Mouse (Mus musculus) embryonic facial prominence, embryonic 13.5 days (tissue): ENCODE data around the gene Zfp507. TPM values are rescaled to one million over a fixed set of nuclear protein-coding genes. Genes with fewer than 3 reads are reported as not detected.

Source experiments
- ATAC-seq: fragments of 200-750 bp; cut with Nextera tagmentation; 2 replicates; pipeline ENCODE4 v1.8.0; 2017; ENCODE audit warnings: low read depth; ENCODE audit not compliant: insufficient number of reproducible peaks, insufficient read depth, low FRiP score, low TSS enrichment
- H3K27ac ChIP-seq: fragments of 300-500 bp; sonication (generic); 2 replicates; pipeline ENCODE4 v1.5.1; 2015; ENCODE audit warnings: moderate library complexity, mild to moderate bottlenecking, inconsistent platforms
- H3K27me3 ChIP-seq: fragments of 300-500 bp; sonication (generic); 2 replicates; pipeline ENCODE4 v1.6.1; 2015; ENCODE audit warnings: mild to moderate bottlenecking, inconsistent platforms
- H3K36me3 ChIP-seq: fragments of 300-500 bp; sonication (generic); 2 replicates; pipeline ENCODE4 v1.6.1; 2015; ENCODE audit warnings: mild to moderate bottlenecking, inconsistent platforms
- H3K4me1 ChIP-seq: fragments of 300-500 bp; sonication (generic); 2 replicates; pipeline ENCODE4 v1.6.1; 2015; ENCODE audit warnings: inconsistent platforms
- H3K4me2 ChIP-seq: fragments of 300-500 bp; sonication (generic); 2 replicates; pipeline ENCODE4 v1.6.1; 2015; ENCODE audit warnings: moderate library complexity, mild to moderate bottlenecking, inconsistent platforms
- H3K4me3 ChIP-seq: fragments of 300-500 bp; sonication (generic); 2 replicates; pipeline ENCODE4 v1.5.1; 2015; ENCODE audit warnings: mild to moderate bottlenecking, inconsistent platforms
- H3K9ac ChIP-seq: fragments of 300-500 bp; sonication (generic); 2 replicates; pipeline ENCODE4 v1.6.1; 2015; ENCODE audit warnings: mild to moderate bottlenecking, inconsistent platforms
- H3K9me3 ChIP-seq: fragments of 300-500 bp; sonication (generic); 2 replicates; pipeline ENCODE4 v1.6.1; 2016; ENCODE audit warnings: inconsistent platforms
- WGBS: fragments of 180-500 bp; shearing (Covaris S2); methylation state at CpG from one replicate; pipeline ENCODE4 v1.1.7; 2015; ENCODE audit warnings: mixed read lengths; 5-methylcytosine and 5-hydroxymethylcytosine counted together
- polyA plus RNA-seq: library from polyadenylated mRNA; unstranded; fragments of >200 nt; fragmentation: Nextera tagmentation; extraction: Ambion mirVana; gene quantifications from 2 replicates; pipeline ENCODE4 v1.2.1, GENCODE M21; 2015

Zfp507 gene
- 22.3 and 23.7 TPM in 2 replicates for polyA plus RNA-seq

GRCm38 (mm10) chr7:35802906-35803595 is at the start of gene Zfp507:
Gene Zfp507 (minus strand): TSS chr7:35803003.
- Histone ChIP-seq H3K36me3 (peaks cover 29% of the 10 kb centered on the region), H3K9ac (peak within 1 kb of the TSS; percentile 99), H3K27ac (peak within 1 kb of the TSS; percentile 93), H3K9me3 (no peaks in the 10 kb centered on the region), H3K4me3 (peak within 1 kb of the TSS; percentile 95), H3K27me3 (no peaks in the 10 kb centered on the region), H3K4me1 (peaks cover 10% of the 10 kb centered on the region), H3K4me2 (peak within 1 kb of the TSS; percentile 80)
- ATAC-seq = peak; percentile 90
- 27% methylated on average over 20 of the region's 26 CpGs for WGBS

DNA sequence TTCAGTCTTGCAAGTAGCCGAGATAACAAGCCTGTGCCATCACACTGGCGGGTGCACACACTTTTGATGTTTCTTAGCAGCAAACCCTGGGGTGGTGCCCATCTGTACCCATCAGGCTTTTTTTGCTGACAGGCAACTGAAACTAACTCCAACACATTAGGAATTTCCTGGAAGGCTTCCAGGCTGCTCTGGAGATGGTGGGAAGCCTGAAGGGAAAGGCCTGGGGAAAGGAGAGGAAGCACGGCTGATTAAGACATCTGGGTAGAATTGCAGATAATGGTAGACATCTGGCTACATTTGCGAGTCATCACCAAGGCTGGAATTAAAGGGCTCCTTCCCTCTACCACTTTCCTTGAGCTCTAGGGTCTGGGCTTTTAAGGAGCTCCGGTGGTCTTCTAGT is 47.6 kb upstream of the Zfp507 start:
- Histone ChIP-seq H3K9me3 (no peaks in the 10 kb centered on the region), H3K27ac (peak overlapping the region; percentile 44; the same call in 1 of the 2 replicates), H3K4me3 (no peak overlapping the region), H3K4me2 (no peak overlapping the region), H3K4me1 (peaks cover 16% of the 10 kb centered on the region), H3K9ac (no peak overlapping the region), H3K27me3 (no peaks in the 10 kb centered on the region), H3K36me3 (no peaks in the 10 kb centered on the region)
- ATAC-seq = no peak
- 24% methylated on average over 5 of the region's 5 CpGs for WGBS

DNA sequence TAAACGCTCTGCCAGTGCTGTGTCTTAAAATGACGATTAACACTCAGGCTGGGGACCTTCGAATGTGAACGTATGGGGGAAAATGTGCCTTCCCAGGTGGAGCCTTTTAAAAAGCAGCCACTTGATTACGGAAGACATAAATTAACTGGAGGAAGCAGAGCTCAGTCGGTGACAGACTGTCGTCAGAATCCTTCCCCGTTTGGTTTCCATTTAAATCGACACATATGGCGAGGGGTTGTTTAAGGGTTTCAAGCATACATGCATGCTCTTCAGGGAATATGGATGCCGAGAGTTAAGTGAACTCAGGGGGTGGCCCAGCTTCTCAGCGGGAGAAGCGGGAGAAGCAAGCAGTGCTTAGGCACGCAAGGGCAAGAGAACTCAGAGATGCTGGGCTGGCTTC is 45.7 kb upstream of the Zfp507 start:
- Histone ChIP-seq H3K36me3 (no peaks in the 10 kb centered on the region), H3K27ac (no peak overlapping the region), H3K27me3 (no peaks in the 10 kb centered on the region), H3K4me1 (peaks cover 16% of the 10 kb centered on the region), H3K9ac (no peak overlapping the region), H3K9me3 (no peaks in the 10 kb centered on the region), H3K4me3 (no peak overlapping the region), H3K4me2 (peak overlapping the region; percentile 40)
- ATAC-seq = no peak
- 16% methylated on average over 14 of the region's 14 CpGs for WGBS

GRCm38 (mm10) chr7:35840504-35840903 is 37.7 kb upstream of the Zfp507 start:
- Histone ChIP-seq H3K9ac (no peak overlapping the region), H3K27me3 (no peaks in the 10 kb centered on the region), H3K9me3 (no peaks in the 10 kb centered on the region), H3K4me3 (no peak overlapping the region), H3K36me3 (no peaks in the 10 kb centered on the region), H3K4me1 (no peaks in the 10 kb centered on the region), H3K27ac (no peak overlapping the region), H3K4me2 (no peak overlapping the region)
- 70% methylated on average over 4 of the region's 4 CpGs for WGBS
- no peak for ATAC-seq

DNA sequence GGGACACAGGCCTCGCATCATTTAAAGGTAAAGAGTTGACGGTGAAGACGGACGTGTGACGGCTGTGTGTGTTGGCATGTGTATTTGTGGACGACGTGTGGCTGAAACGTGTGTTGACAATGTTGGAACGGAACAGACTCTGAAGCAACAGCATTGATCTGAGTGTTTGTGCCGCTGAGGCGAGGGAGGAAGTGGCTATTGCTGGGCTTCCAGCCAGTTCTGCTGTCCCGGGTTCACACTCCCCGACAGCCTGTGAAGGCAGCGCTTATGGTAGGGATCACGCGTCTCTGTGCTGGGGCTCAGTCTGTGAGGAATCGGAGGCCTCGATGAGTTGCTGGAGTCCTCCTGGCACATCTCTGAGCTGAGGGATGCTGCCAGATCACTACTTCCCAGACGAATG is 34.0 kb upstream of the Zfp507 start:
- H3K4me3 ChIP-seq = no peak overlapping the region
- no peaks in the 10 kb centered on the region for H3K9me3 ChIP-seq
- no peak overlapping the region for H3K9ac ChIP-seq
- 76% methylated on average over 19 of the region's 19 CpGs for WGBS
- H3K4me1 ChIP-seq = no peaks in the 10 kb centered on the region
- no peak overlapping the region for H3K4me2 ChIP-seq
- no peaks in the 10 kb centered on the region for H3K36me3 ChIP-seq
- no peak overlapping the region for H3K27ac ChIP-seq
- no peaks in the 10 kb centered on the region for H3K27me3 ChIP-seq
- no peak for ATAC-seq

- no peaks in the 10 kb centered on the region for H3K36me3 ChIP-seq
- H3K9ac ChIP-seq = no peak overlapping the region
- H3K9me3 ChIP-seq = no peaks in the 10 kb centered on the region
- no peaks in the 10 kb centered on the region for H3K4me1 ChIP-seq
- WGBS = 77% methylated on average over 3 of the region's 3 CpGs
- no peak overlapping the region for H3K27ac ChIP-seq
- no peak overlapping the region for H3K4me2 ChIP-seq
- no peak for ATAC-seq
- no peaks in the 10 kb centered on the region for H3K27me3 ChIP-seq
- no peak overlapping the region for H3K4me3 ChIP-seq
These were observed 33.6 kb upstream of the Zfp507 start for GRCm38 (mm10) chr7:35836415-35836814.

DNA sequence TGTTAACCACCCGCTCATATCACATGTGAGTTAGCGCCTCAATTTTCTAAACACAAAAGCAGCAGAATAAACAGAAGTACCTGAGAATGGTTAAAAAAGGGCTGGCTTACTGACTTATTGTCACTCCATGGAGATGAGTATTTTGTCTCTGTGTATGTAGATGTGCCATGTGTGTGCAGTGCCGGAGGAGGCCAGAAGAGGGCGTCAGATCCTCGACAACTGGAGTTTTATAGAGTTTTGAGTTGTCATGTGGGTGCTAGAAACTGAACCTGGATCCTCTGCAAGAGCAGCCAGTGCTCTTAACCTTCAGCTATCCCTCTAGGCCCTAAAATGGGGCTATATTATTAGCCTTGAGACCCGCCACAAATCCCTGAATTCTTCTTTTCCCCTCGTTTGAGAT is 27.3 kb upstream of the Zfp507 start:
- ATAC-seq = no peak
- no peak overlapping the region for H3K4me3 ChIP-seq
- no peaks in the 10 kb centered on the region for H3K9me3 ChIP-seq
- H3K9ac ChIP-seq = no peak overlapping the region
- no peaks in the 10 kb centered on the region for H3K27me3 ChIP-seq
- no peak overlapping the region for H3K27ac ChIP-seq
- no peaks in the 10 kb centered on the region for H3K36me3 ChIP-seq
- no peak overlapping the region for H3K4me2 ChIP-seq
- 84% methylated on average over 7 of the region's 7 CpGs for WGBS
- no peaks in the 10 kb centered on the region for H3K4me1 ChIP-seq

- H3K4me3 ChIP-seq = no peak overlapping the region
- no peak overlapping the region for H3K27ac ChIP-seq
- H3K4me2 ChIP-seq = no peak overlapping the region
- H3K9ac ChIP-seq = no peak overlapping the region
- H3K4me1 ChIP-seq = no peaks in the 10 kb centered on the region
- no peak for ATAC-seq
- H3K36me3 ChIP-seq = no peaks in the 10 kb centered on the region
- no peaks in the 10 kb centered on the region for H3K27me3 ChIP-seq
- WGBS = 83% methylated on average over 12 of the region's 12 CpGs
- H3K9me3 ChIP-seq = no peaks in the 10 kb centered on the region
These were observed 21.1 kb upstream of the Zfp507 start for GRCm38 (mm10) chr7:35823906-35824305.

DNA sequence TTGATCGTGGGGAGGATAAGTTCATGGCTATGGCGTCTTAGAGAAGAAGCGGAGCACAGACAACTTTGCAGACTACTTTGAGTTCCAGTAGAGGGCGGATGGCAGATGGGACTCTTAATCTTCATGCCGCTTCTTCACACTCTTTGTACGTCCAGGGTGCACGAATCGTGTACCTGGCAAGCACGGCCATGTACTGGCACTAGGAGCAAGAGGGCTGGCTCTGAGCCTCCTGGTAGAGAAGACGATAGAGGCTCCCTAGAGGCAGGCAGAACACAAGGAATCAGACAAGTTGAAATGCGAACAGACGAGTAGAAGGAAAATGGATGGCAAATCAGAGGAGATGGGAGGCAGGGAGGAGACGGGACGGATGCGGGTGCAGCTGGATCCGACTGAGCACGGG is 19.5 kb upstream of the Zfp507 start:
- WGBS = 87% methylated on average over 17 of the region's 17 CpGs
- no peak overlapping the region for H3K4me2 ChIP-seq

DNA sequence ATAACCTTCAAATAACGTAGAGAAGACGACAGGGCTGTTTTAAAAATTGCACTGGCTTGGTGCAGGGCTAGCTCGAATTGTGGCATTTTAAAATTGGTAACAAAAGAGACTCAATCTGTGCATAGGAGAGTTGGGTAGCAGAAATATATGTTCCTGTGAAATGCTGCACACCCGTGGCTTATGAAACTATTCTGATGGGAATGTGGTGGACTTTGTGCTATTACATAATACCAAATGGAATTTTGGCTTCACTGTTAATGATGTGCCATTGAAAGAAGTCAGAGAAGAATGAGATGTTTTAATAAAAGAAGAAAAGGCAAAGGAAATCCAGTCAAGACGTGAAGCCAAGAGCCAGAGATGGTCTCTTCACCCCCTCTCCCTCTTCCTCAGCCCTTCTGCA is 18.6 kb upstream of the Zfp507 start:
- Histone ChIP-seq H3K9ac (no peak overlapping the region), H3K4me3 (no peak overlapping the region), H3K4me1 (no peaks in the 10 kb centered on the region), H3K9me3 (no peaks in the 10 kb centered on the region), H3K4me2 (no peak overlapping the region), H3K27ac (no peak overlapping the region), H3K27me3 (no peaks in the 10 kb centered on the region), H3K36me3 (no peaks in the 10 kb centered on the region)
- WGBS = 84% methylated on average over 5 of the region's 5 CpGs
- ATAC-seq = no peak

More for the DNA sequence above, 19.5 kb upstream of the Zfp507 start:
- Histone ChIP-seq H3K36me3 (no peaks in the 10 kb centered on the region), H3K9ac (no peak overlapping the region), H3K4me1 (no peaks in the 10 kb centered on the region), H3K27me3 (no peaks in the 10 kb centered on the region), H3K27ac (no peak overlapping the region), H3K9me3 (no peaks in the 10 kb centered on the region), H3K4me3 (no peak overlapping the region)
- ATAC-seq = no peak

GRCm38 (mm10) chr7:35819486-35819885 is 16.7 kb upstream of the Zfp507 start:
- no peak overlapping the region for H3K9ac ChIP-seq
- H3K4me1 ChIP-seq = no peaks in the 10 kb centered on the region
- no peaks in the 10 kb centered on the region for H3K36me3 ChIP-seq
- no peaks in the 10 kb centered on the region for H3K27me3 ChIP-seq
- WGBS = 70% methylated on average over 4 of the region's 4 CpGs
- H3K4me2 ChIP-seq = no peak overlapping the region
- ATAC-seq = no peak
- no peak overlapping the region for H3K4me3 ChIP-seq
- no peaks in the 10 kb centered on the region for H3K9me3 ChIP-seq
- no peak overlapping the region for H3K27ac ChIP-seq

DNA sequence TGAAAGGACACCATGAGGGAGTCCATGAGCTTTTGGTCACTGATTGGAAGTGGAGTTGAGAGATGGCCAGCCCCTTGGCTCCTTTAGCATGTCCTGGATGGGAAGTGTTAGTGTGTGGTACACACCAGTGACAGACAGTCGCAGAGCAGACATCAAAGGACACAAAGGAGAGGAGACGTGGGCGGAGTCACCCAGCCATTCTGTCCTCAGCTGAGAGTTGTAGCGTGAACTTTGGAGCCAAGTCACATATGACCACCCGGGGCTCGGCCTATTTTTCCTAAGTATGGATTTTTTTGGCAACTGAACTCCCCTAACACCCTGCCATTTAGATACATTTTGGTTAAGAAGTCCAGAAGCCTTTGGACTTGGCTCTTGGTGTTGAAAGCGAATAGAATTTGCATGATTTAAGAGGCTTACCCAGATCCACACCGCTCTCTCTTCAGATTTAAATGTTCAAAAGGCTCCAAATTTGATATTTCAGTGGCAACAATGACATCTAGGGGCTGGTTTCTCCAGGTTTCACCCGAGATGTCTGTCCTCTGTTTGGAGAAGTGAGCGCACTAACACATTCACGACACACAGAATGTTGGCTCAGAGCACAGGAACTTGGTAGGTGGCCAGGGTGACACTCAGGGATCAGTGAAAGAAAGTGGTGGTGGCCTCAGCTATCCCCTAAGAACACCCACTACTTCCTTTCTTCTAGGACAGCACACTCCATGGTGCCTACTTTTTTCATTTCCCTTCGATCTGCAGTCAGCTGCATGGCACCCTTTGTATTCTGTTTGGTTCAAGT is 12.2 kb upstream of the Zfp507 start:
- WGBS = 82% methylated on average over 12 of the region's 12 CpGs
- ATAC-seq = no peak
- H3K27ac ChIP-seq = no peak overlapping the region
- H3K4me3 ChIP-seq = no peak overlapping the region
- no peaks in the 10 kb centered on the region for H3K9me3 ChIP-seq
- no peak overlapping the region for H3K9ac ChIP-seq
- no peaks in the 10 kb centered on the region for H3K36me3 ChIP-seq
- no peaks in the 10 kb centered on the region for H3K27me3 ChIP-seq
- H3K4me2 ChIP-seq = no peak overlapping the region
- H3K4me1 ChIP-seq = no peaks in the 10 kb centered on the region
